Mouse (Mus musculus): ENCODE results near the gene Lrrn2. TPM values are rescaled to one million over a fixed set of nuclear protein-coding genes. Genes with fewer than 3 reads are reported as not detected.

Lrrn2 gene
- total RNA-seq, 2 experiments from 2014 or later = 218 to 236 TPM

- Histone ChIP-seq H3K4me3 (no peak overlapping the region), H3K27ac (peak overlapping the region; percentile 99)
- peak in 1 of 2 experiments; percentile 63 for DNase-seq (ENCODE audit: low spot score in 2 of 2)
- TF ChIP-seq CTCF (conservative IDR thresholded peaks at IDR 0.05) = no peak
These were observed 12.0 kb downstream of the Lrrn2 start for GRCm38 (mm10) chr1:132892065-132892464.

DNA sequence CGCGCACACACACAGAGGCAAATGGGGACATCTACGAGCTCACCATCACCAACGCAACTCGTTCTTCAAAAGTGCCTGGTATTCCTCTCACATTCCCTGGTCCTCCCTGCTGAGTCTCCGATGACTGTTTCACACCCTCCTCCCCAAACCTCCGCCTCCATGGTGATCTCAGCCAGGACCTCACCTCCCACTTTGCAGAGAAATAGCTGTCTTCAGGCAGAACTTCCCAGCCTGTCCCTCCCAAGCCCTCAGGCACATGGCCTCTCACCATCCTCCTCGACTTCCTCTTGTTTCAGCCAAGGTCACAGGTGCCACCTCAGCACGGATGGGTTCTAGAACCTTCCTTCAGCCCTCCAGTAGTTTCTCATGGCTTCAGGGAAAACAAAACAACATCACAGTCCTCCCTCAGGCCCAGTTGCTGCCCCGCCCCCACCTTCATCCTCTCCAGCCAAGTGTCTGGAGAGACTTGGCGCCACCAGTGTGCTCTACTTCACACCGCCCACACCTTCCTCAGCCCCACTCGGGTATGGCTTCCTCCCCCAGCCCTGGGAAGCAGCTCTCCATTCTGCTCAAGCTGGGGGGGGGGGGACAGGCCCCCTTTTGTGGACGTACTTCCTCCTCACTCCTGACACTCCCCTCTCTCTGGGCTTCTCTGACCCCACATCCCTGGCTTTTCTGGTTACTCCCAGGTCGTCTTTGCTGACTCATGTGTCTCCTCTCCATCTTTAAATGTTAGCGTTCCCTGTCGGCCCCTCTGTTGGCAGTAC, 13.4 kb downstream of the Lrrn2 start:
- H3K27ac ChIP-seq = peak overlapping the region; percentile 99

GRCm38 (mm10) chr1:132899029-132899428, 19.0 kb downstream of the Lrrn2 start:
- no peak for TF ChIP-seq CTCF (conservative IDR thresholded peaks at IDR 0.05)
- peak overlapping the region; percentile 79 for H3K27ac ChIP-seq
- no peak for DNase-seq (ENCODE audit: low spot score in 2 of 2)
- H3K4me3 ChIP-seq = no peak overlapping the region

More for the DNA sequence above, 13.4 kb downstream of the Lrrn2 start:
- H3K4me3 ChIP-seq = no peak overlapping the region
- no peak for TF ChIP-seq CTCF (conservative IDR thresholded peaks at IDR 0.05)
- no peak for DNase-seq (ENCODE audit: low spot score in 2 of 2)

DNA sequence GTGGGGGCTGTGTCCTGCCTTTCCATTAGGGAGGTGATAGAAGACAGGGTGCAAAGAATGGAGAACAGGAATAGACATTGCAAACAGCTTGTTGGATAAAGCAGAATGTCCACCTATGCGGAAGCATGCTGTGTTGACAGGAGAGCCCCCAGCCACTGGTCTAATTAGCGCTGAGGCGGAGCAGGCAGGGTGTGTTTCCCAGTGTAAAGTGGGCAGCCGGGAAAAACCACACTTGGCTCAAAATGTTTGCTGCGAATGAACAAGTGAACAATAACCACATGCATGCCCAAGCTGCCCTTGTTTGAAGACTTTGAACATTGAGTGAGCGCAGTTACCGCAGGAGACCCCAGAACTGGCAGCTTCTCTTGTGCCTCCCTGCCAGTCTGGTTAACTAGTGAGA, 19.6 kb downstream of the Lrrn2 start:
- no peak for DNase-seq (ENCODE audit: low spot score in 2 of 2)
- no peak for TF ChIP-seq CTCF (conservative IDR thresholded peaks at IDR 0.05)
- Histone ChIP-seq H3K27ac (peak overlapping the region; percentile 79), H3K4me3 (no peak overlapping the region)

DNA sequence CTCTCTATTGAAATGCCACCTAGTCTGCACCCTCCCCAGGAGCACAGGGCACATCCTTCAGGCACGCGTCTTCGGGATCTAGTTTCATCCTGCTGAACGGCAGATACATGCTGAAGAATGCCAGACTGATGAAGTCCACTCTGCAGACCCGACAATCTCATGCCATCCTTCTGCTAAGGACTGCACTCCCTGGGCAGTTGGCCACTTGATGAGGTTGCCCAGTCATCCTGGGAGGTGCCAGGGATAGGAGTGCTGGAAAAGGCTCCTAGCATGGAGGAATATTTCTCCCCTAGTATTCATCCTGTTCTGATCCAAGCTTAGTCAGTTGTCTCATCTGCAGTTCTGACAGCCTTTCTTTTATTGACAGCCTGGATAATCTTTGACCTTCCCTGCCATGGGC, 20.9 kb downstream of the Lrrn2 start:
- Histone ChIP-seq H3K27ac (peak overlapping the region; percentile 79; the same call in 1 of the 2 replicates), H3K4me3 (no peak overlapping the region)
- DNase-seq (ENCODE audit: low spot score in 2 of 2) = no peak
- no peak for TF ChIP-seq CTCF (conservative IDR thresholded peaks at IDR 0.05)

GRCm38 (mm10) chr1:132903519-132903918, 23.4 kb downstream of the Lrrn2 start:
- no peak for TF ChIP-seq CTCF (conservative IDR thresholded peaks at IDR 0.05)
- 0 out of 2 replicates have a peak overlapping the region, but pooled peaks have one; percentile 14 for H3K27ac ChIP-seq
- no peak for DNase-seq (ENCODE audit: low spot score in 2 of 2)
- no peak overlapping the region for H3K4me3 ChIP-seq

- DNase-seq (ENCODE audit: low spot score in 2 of 2) = no peak
These were observed 29.0 kb downstream of the Lrrn2 start for GRCm38 (mm10) chr1:132909090-132909489.

GRCm38 (mm10) chr1:132909951-132910350, 29.9 kb downstream of the Lrrn2 start:
- DNase-seq (ENCODE audit: low spot score in 2 of 2) = no peak
- no peak for TF ChIP-seq CTCF (conservative IDR thresholded peaks at IDR 0.05)
- H3K27ac ChIP-seq = no peak overlapping the region
- no peak overlapping the region for H3K4me3 ChIP-seq

More at GRCm38 (mm10) chr1:132909090-132909489, 29.0 kb downstream of the Lrrn2 start:
- H3K27ac ChIP-seq = peak overlapping the region; percentile 23; the same call in 1 of the 2 replicates
- H3K4me3 ChIP-seq = no peak overlapping the region
- TF ChIP-seq CTCF (conservative IDR thresholded peaks at IDR 0.05) = no peak

- DNase-seq (ENCODE audit: low spot score in 2 of 2) = no peak
- Histone ChIP-seq H3K27ac (peak overlapping the region; percentile 53; the same call in 1 of the 2 replicates), H3K4me3 (no peak overlapping the region)
- TF ChIP-seq CTCF (conservative IDR thresholded peaks at IDR 0.05) = no peak
These were observed 30.5 kb downstream of the Lrrn2 start for GRCm38 (mm10) chr1:132910414-132911041.

GRCm38 (mm10) chr1:132915849-132916493, 35.9 kb downstream of the Lrrn2 start:
- peak; percentile 80 to 88 for DNase-seq (ENCODE audit: low spot score in 2 of 2)
- Histone ChIP-seq H3K4me3 (no peak overlapping the region; the same call in 1 of the 2 replicates), H3K27ac (peak overlapping the region; percentile 87)
- no peak for TF ChIP-seq CTCF (conservative IDR thresholded peaks at IDR 0.05)

- no peak for DNase-seq (ENCODE audit: low spot score in 2 of 2)
- no peak for TF ChIP-seq CTCF (conservative IDR thresholded peaks at IDR 0.05)
- Histone ChIP-seq H3K4me3 (no peak overlapping the region), H3K27ac (peak overlapping the region; percentile 87)
These were observed 37.5 kb downstream of the Lrrn2 start for GRCm38 (mm10) chr1:132917554-132917953.

GRCm38 (mm10) chr1:132918117-132918680, 38.1 kb downstream of the Lrrn2 start:
- Histone ChIP-seq H3K27ac (peak overlapping the region; percentile 87), H3K4me3 (no peak overlapping the region)
- TF ChIP-seq CTCF (conservative IDR thresholded peaks at IDR 0.05) = no peak
- DNase-seq (ENCODE audit: low spot score in 2 of 2) = no peak

GRCm38 (mm10) chr1:132919258-132919657, 39.2 kb downstream of the Lrrn2 start:
- DNase-seq (ENCODE audit: low spot score in 2 of 2) = no peak
- H3K27ac ChIP-seq = peak overlapping the region; percentile 33; the same call in 1 of the 2 replicates
- no peak overlapping the region for H3K4me3 ChIP-seq
- no peak for TF ChIP-seq CTCF (conservative IDR thresholded peaks at IDR 0.05)

Measured in layer of hippocampus, adult 2 months (tissue).